Mouse (Mus musculus) kidney, postnatal 4 days (tissue): ENCODE data around the gene Barx2.
"Not testable (repeated sequence)": the region's sequence is repeated elsewhere in the genome, so short reads cannot be mapped to it uniquely, and the experiment has no call there.

ENCODE experiments used
- DNase-seq, 2 experiments: peaks; one replicate each; pipeline ENCODE4 v3.0.0; 2021; ENCODE audit warnings: mixed read lengths in 2 of 2

Barx2 gene

GRCm38 (mm10) chr9:31912921-31913738, at the start of gene Barx2:
Gene Barx2, minus strand, starts transcription at chr9:31913462.
- DNase-seq = peak; percentile 79 to 85

- DNase-seq = peak in 1 of 2 experiments; percentile 27
These were observed 49.0 kb upstream of the Barx2 start for GRCm38 (mm10) chr9:31962265-31962664.

GRCm38 (mm10) chr9:31960488-31960887, 47.2 kb upstream of the Barx2 start:
- no peak for DNase-seq

GRCm38 (mm10) chr9:31958120-31958519, 44.9 kb upstream of the Barx2 start:
- no peak for DNase-seq

GRCm38 (mm10) chr9:31950506-31950905, 37.2 kb upstream of the Barx2 start:
- no peak for DNase-seq

GRCm38 (mm10) chr9:31949031-31949430, 35.8 kb upstream of the Barx2 start:
- DNase-seq = no peak

GRCm38 (mm10) chr9:31947051-31947450, 33.8 kb upstream of the Barx2 start:
- DNase-seq = peak in 1 of 2 experiments; percentile 11

- DNase-seq = no peak
These were observed 29.1 kb upstream of the Barx2 start for GRCm38 (mm10) chr9:31942334-31942733.

- DNase-seq = not testable (repeated sequence)
These were observed 23.2 kb upstream of the Barx2 start for GRCm38 (mm10) chr9:31936486-31936885.

- DNase-seq = peak; percentile 24 to 48
These were observed 18.4 kb upstream of the Barx2 start for GRCm38 (mm10) chr9:31931691-31932090.

- DNase-seq = no peak
These were observed 18.0 kb upstream of the Barx2 start for GRCm38 (mm10) chr9:31931255-31931654.

- DNase-seq = peak; percentile 37 to 56
These were observed 13.5 kb upstream of the Barx2 start for GRCm38 (mm10) chr9:31926766-31927165.

GRCm38 (mm10) chr9:31925830-31926624, 12.8 kb upstream of the Barx2 start:
- DNase-seq = peak; percentile 94

- DNase-seq = no peak
These were observed 10.3 kb upstream of the Barx2 start for GRCm38 (mm10) chr9:31923529-31923928.

GRCm38 (mm10) chr9:31919802-31920201, 6.5 kb upstream of the Barx2 start:
- DNase-seq = no peak

GRCm38 (mm10) chr9:31916421-31916820, 3.2 kb upstream of the Barx2 start:
- no peak for DNase-seq

GRCm38 (mm10) chr9:31914871-31915270, 1.6 kb upstream of the Barx2 start:
- peak; percentile 53 to 59 for DNase-seq

GRCm38 (mm10) chr9:31913739-31914591, 703 bp upstream of the Barx2 start:
- peak; percentile 20 to 38 for DNase-seq

- DNase-seq = no peak
These were observed 725 bp downstream of the Barx2 start for GRCm38 (mm10) chr9:31912553-31912920.

- no peak for DNase-seq
These were observed 3.0 kb downstream of the Barx2 start for GRCm38 (mm10) chr9:31910221-31910620.

- DNase-seq = no peak
These were observed 11.5 kb downstream of the Barx2 start for GRCm38 (mm10) chr9:31901781-31902180.

GRCm38 (mm10) chr9:31894775-31895320, 18.4 kb downstream of the Barx2 start:
- DNase-seq = peak in 1 of 2 experiments; percentile 7

- DNase-seq = no peak
These were observed 24.9 kb downstream of the Barx2 start for GRCm38 (mm10) chr9:31888333-31888732.
